ENCODE assay signal across 11 mouse cellular contexts in genomic region chr10:119168791-119169190, GRCm38 (mm10).
DNase-seq lines count a peak whose midpoint lies in the region; ATAC-seq and TF ChIP-seq lines count a peak whose summit lies in the region.
"Had no signal": no experiment of that assay in that cellular context is flagged by ENCODE, and none has a peak within 500 bp of the region (broad histone marks: within the 10 kb centered on the region; RNA-seq: fewer than 3 reads in every experiment).

No protein-coding gene starts in this region.

- WGBS in forebrain, embryonic 10.5 days, result 33% methylated on average over 14 of the region's 14 CpGs
- 33% methylated on average over 14 of the region's 14 CpGs for WGBS in forebrain, embryonic 12.5 days
- WGBS in lung, postnatal 0 days, result 40% methylated on average over 14 of the region's 14 CpGs
- WGBS in midbrain, embryonic 16.5 days, result 33% methylated on average over 14 of the region's 14 CpGs

- no peak overlapping the region for H3K27ac ChIP-seq in forebrain, embryonic 10.5 days
- H3K27ac ChIP-seq in forebrain, embryonic 12.5 days, result no peak overlapping the region
- H3K27ac ChIP-seq in lung, postnatal 0 days (ENCODE audit: low read length), result no peak overlapping the region
- no peak overlapping the region for H3K27ac ChIP-seq in midbrain, embryonic 16.5 days (ENCODE audit: low read length)
- H3K27ac ChIP-seq: heart, embryonic 13.5 days had no signal

- no peak for TF ChIP-seq EP300 in lung, postnatal 0 days (IDR thresholded peaks at IDR 0.05)

- no peaks in the 10 kb centered on the region for H3K36me3 ChIP-seq in forebrain, embryonic 10.5 days (replicated peaks)
- no peaks in the 10 kb centered on the region for H3K36me3 ChIP-seq in forebrain, embryonic 12.5 days (replicated peaks)
- H3K36me3 ChIP-seq in lung, postnatal 0 days (ENCODE audit: insufficient read depth, low read length), result no peaks in the 10 kb centered on the region
- H3K36me3 ChIP-seq in midbrain, embryonic 16.5 days (ENCODE audit: control insufficient read depth, insufficient read depth, low read length), result no peaks in the 10 kb centered on the region
- H3K36me3 ChIP-seq: G1E; heart, embryonic 13.5 days had no signal

- no peak overlapping the region for H3K4me3 ChIP-seq in forebrain, embryonic 10.5 days
- H3K4me3 ChIP-seq in forebrain, embryonic 12.5 days (replicated peaks), result no peak overlapping the region
- no peak overlapping the region for H3K4me3 ChIP-seq in lung, postnatal 0 days (ENCODE audit: low read depth, low read length)
- H3K4me3 ChIP-seq in midbrain, embryonic 16.5 days (ENCODE audit: low read depth, low read length), result no peak overlapping the region
- H3K4me3 ChIP-seq: heart, embryonic 13.5 days; megakaryocyte, embryonic 14.5 days had no signal

- peak; percentile 60 for TF ChIP-seq CTCF in lung, postnatal 0 days (IDR thresholded peaks at IDR 0.05)

- H3K4me1 ChIP-seq in forebrain, embryonic 10.5 days, result peaks cover 5% of the 10 kb centered on the region
- H3K4me1 ChIP-seq in forebrain, embryonic 12.5 days, result no peaks in the 10 kb centered on the region
- H3K4me1 ChIP-seq in lung, postnatal 0 days (ENCODE audit: insufficient read depth, low read depth, low read length), result no peaks in the 10 kb centered on the region
- H3K4me1 ChIP-seq in midbrain, embryonic 16.5 days (ENCODE audit: control insufficient read depth, insufficient read depth, low read length), result no peaks in the 10 kb centered on the region
- H3K4me1 ChIP-seq: heart, embryonic 13.5 days had no signal

- ATAC-seq in forebrain, embryonic 12.5 days (ENCODE audit: low FRiP score), result no peak
- ATAC-seq in lung, postnatal 0 days, result no peak
- 0 out of 2 replicates have a peak, but pooled peaks have one; percentile 14 for ATAC-seq in midbrain, embryonic 16.5 days

- H3K27me3 ChIP-seq in forebrain, embryonic 10.5 days (ENCODE audit: poor library complexity, severe bottlenecking), result no peaks in the 10 kb centered on the region
- H3K27me3 ChIP-seq in forebrain, embryonic 12.5 days, result no peaks in the 10 kb centered on the region
- H3K27me3 ChIP-seq in lung, postnatal 0 days (replicated peaks; ENCODE audit: insufficient read depth, low read length), result no peaks in the 10 kb centered on the region
- H3K27me3 ChIP-seq in midbrain, embryonic 16.5 days (ENCODE audit: control insufficient read depth, insufficient read depth, low read depth, low read length), result no peaks in the 10 kb centered on the region
- H3K27me3 ChIP-seq: heart, embryonic 13.5 days; megakaryocyte, embryonic 14.5 days had no signal

- H3K9ac ChIP-seq in forebrain, embryonic 12.5 days, result no peak overlapping the region
- H3K9ac ChIP-seq in lung, postnatal 0 days (replicated peaks; ENCODE audit: low read depth), result no peak overlapping the region
- no peak overlapping the region for H3K9ac ChIP-seq in midbrain, embryonic 16.5 days (ENCODE audit: low read depth, low read length)
- H3K9ac ChIP-seq: heart, embryonic 13.5 days had no signal

- H3K4me2 ChIP-seq in forebrain, embryonic 12.5 days, result no peak overlapping the region
- H3K4me2 ChIP-seq in lung, postnatal 0 days (replicated peaks; ENCODE audit: low read depth, low read length), result no peak overlapping the region
- H3K4me2 ChIP-seq in midbrain, embryonic 16.5 days (ENCODE audit: low read length), result no peak overlapping the region
- H3K4me2 ChIP-seq: heart, embryonic 13.5 days had no signal

- H3K9me3 ChIP-seq in forebrain, embryonic 10.5 days, result no peaks in the 10 kb centered on the region; the same call in 1 of the 2 replicates
- no peaks in the 10 kb centered on the region for H3K9me3 ChIP-seq in forebrain, embryonic 12.5 days
- H3K9me3 ChIP-seq in lung, postnatal 0 days (ENCODE audit: low read length), result no peaks in the 10 kb centered on the region
- H3K9me3 ChIP-seq in midbrain, embryonic 16.5 days (replicated peaks; ENCODE audit: control insufficient read depth, low read length, poor library complexity, severe bottlenecking), result no peaks in the 10 kb centered on the region
- H3K9me3 ChIP-seq: heart, embryonic 13.5 days had no signal

- DNase-seq in forebrain, embryonic 10.5 days (ENCODE audit: extremely low spot score, low spot score), result peak; percentile 22
- DNase-seq in lung, postnatal 0 days (ENCODE audit: low spot score), result no peak
- DNase-seq in lung, postnatal 4 days, result no peak
- peak; percentile 16 for DNase-seq in forelimb bud, embryonic 11.5 days (ENCODE audit: low read depth, low spot score)
- DNase-seq in adrenal gland, adult 8-10 months, result no peak
- DNase-seq in spleen, adult 12 weeks (ENCODE audit: low spot score), result no peak

Comparison
In these comparisons a context has a peak if more than half of its experiments do, and no peak if none do; other contexts are left out.
1. DNase-seq: peak in forebrain, embryonic 10.5 days (single experiment) and forelimb bud, embryonic 11.5 days (single experiment); none in lung, postnatal 0 days (single experiment), lung, postnatal 4 days (0 of 2), adrenal gland, adult 8-10 months (single experiment) and spleen, adult 12 weeks (single experiment).